Mouse (Mus musculus) liver, postnatal 0 days (tissue): ENCODE measurements around the gene Exoc3l. TPM values are rescaled to one million over a fixed set of nuclear protein-coding genes. Genes with fewer than 3 reads are reported as not detected.

Source experiments
- ATAC-seq: fragments of 200-750 bp; cut with Nextera tagmentation; 2 replicates; pipeline ENCODE4 v1.8.0; 2017; ENCODE audit warnings: mild to moderate bottlenecking, moderate library complexity
- DNase-seq: peaks from one replicate; pipeline ENCODE4 v3.0.0-alpha.2; 2016
- H3K27ac ChIP-seq: fragments of 300-500 bp; sonication (generic); 2 replicates; pipeline ENCODE4 v1.5.1; 2014; ENCODE audit warnings: antibody characterized with exemption, moderate library complexity, mild to moderate bottlenecking, low read depth
- H3K27me3 ChIP-seq: fragments of 300-500 bp; sonication (generic); 2 replicates; pipeline ENCODE4 v1.6.1; 2014; ENCODE audit warnings: low read length, control low read depth, mixed read lengths; ENCODE audit not compliant: insufficient read depth
- H3K36me3 ChIP-seq: fragments of 300-500 bp; sonication (generic); replicated peaks from 2 replicates; pipeline ENCODE4 v1.6.1; 2014; ENCODE audit warnings: mild to moderate bottlenecking, control low read depth, low read length, moderate library complexity, mixed read lengths; ENCODE audit not compliant: insufficient read depth
- H3K4me1 ChIP-seq: fragments of 300-500 bp; sonication (generic); 2 replicates; pipeline ENCODE4 v1.6.1; 2014; ENCODE audit warnings: antibody characterized with exemption, mild to moderate bottlenecking, control low read depth; ENCODE audit not compliant: insufficient read depth
- H3K4me2 ChIP-seq: fragments of 300-500 bp; sonication (generic); 2 replicates; pipeline ENCODE4 v1.6.1; 2014; ENCODE audit warnings: low read depth, mild to moderate bottlenecking, low read length, moderate library complexity, mixed read lengths
- H3K4me3 ChIP-seq: fragments of 300-500 bp; sonication (generic); 2 replicates; pipeline ENCODE4 v1.5.1; 2014; ENCODE audit warnings: low read depth, low read length
- H3K9ac ChIP-seq: fragments of 300-500 bp; sonication (generic); replicated peaks from 2 replicates; pipeline ENCODE4 v1.6.1; 2014; ENCODE audit warnings: mild to moderate bottlenecking, moderate library complexity
- H3K9me3 ChIP-seq: fragments of 300-500 bp; sonication (generic); 2 replicates; pipeline ENCODE4 v1.6.1; 2016; ENCODE audit warnings: mild to moderate bottlenecking, control low read depth, low read length, mixed read lengths
- CTCF ChIP-seq: sonication (generic); IDR thresholded peaks from 2 replicates; pipeline ENCODE4 v1.5.1; 2016; ENCODE audit warnings: antibody characterized with exemption, low read depth
- EP300 ChIP-seq: IDR thresholded peaks from 2 replicates; pipeline ENCODE4 v1.6.1; 2016; ENCODE audit warnings: antibody characterized with exemption, low read depth, mild to moderate bottlenecking
- WGBS: fragments of 180-500 bp; shearing (Covaris S2); extraction: QIAGEN DNeasy Blood & Tissue Kit; methylation state at CpG from one replicate; pipeline ENCODE4 v1.1.7; 2014; ENCODE audit not compliant: insufficient replicate concordance; 5-methylcytosine and 5-hydroxymethylcytosine counted together
- polyA plus RNA-seq: library from polyadenylated mRNA; unstranded; fragments of >200 nt; fragmentation: Nextera tagmentation; extraction: Ambion mirVana; gene quantifications from 2 replicates; pipeline ENCODE4 v1.2.1, GENCODE M21; 2015

Gene Exoc3l
- polyA plus RNA-seq, 1 experiment from 2014 or later: 6.6 TPM

DNA sequence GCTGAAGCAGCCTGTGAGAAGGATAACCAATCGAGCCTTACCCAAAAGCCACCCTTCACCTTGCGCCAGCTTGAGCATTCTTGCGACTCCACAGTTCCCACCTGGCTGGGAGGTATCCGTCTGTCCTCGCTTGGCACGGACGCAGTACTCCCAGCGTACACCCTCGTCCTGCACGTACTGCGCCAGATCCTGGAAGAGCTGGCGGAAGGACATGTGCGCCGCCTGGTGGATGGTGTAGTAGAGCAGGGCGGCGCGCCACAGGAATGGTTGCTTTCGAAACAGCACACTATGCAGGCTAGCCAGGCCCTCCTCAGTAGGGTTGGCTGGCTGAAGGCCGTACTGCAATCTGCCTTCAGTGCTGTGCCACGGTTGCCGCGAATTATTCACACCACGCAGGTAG lies 12.8 kb downstream of the Exoc3l start:
- peak overlapping the region; percentile 33; the same call in 1 of the 2 replicates for H3K4me2 ChIP-seq
- peak; percentile 81 for DNase-seq

DNA sequence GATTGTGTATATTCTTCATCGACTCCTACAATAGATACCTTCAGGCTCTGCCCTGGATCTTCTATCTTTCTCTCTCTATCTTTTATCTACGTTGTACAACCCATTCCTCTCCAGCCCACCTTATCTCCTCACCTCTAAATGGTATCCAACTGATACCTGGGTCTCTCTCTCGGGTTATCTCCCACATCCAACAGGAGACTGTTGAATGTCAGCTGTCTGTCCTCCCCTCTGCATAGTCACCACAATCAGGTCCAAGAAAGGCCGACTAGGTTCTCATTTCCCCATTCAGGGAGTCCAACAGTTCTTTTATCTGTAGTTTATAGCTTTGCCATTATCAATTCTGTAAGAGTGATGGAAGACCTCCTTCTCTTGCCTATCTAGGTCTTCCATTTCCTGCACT lies 13.7 kb downstream of the Exoc3l start:
- H3K27me3 ChIP-seq: peaks cover 31% of the 10 kb centered on the region

More for the DNA sequence above, 12.8 kb downstream of the Exoc3l start:
- peak; percentile 86 for ATAC-seq
- TF ChIP-seq CTCF: peak; percentile 97
- no peak for TF ChIP-seq EP300
- Histone ChIP-seq H3K27me3 (peaks cover 23% of the 10 kb centered on the region), H3K9me3 (no peaks in the 10 kb centered on the region), H3K4me1 (peaks cover 15% of the 10 kb centered on the region), H3K27ac (no peak overlapping the region), H3K36me3 (no peaks in the 10 kb centered on the region), H3K9ac (no peak overlapping the region), H3K4me3 (no peak overlapping the region)
- 23% methylated on average over 23 of the region's 23 CpGs for WGBS

DNA sequence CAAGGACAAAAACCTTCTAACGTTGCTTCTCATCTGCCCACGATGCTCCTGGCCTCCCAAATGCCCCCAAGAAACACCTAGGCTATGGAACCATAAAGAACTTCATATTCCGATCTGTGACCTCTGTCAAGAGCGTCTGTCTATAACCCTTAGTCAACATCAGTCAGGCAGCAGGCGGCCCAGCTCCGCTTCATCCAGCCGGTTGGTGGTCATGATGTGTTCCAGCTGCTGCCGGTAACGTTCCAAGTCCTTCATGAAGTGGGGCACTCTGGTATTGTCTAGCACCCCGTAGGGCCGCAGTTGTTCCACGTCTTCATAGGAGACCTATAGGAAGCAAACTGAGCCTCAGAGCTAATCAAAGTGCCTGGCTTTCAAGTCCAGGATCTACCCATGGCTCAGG lies 14.1 kb downstream of the Exoc3l start:
- H3K4me2 ChIP-seq: no peak overlapping the region
- no peak for TF ChIP-seq CTCF
- TF ChIP-seq EP300: no peak

More for the DNA sequence above, 13.7 kb downstream of the Exoc3l start:
- H3K27ac ChIP-seq: no peak overlapping the region
- ATAC-seq (no peak), DNase-seq (no peak)
- H3K4me1 ChIP-seq: peaks cover 15% of the 10 kb centered on the region
- no peaks in the 10 kb centered on the region for H3K36me3 ChIP-seq
- WGBS: 56% methylated on average over 4 of the region's 4 CpGs
- H3K4me2 ChIP-seq: no peak overlapping the region
- TF ChIP-seq CTCF: no peak
- no peak for TF ChIP-seq EP300
- no peak overlapping the region for H3K9ac ChIP-seq
- H3K4me3 ChIP-seq: no peak overlapping the region
- no peaks in the 10 kb centered on the region for H3K9me3 ChIP-seq

DNA sequence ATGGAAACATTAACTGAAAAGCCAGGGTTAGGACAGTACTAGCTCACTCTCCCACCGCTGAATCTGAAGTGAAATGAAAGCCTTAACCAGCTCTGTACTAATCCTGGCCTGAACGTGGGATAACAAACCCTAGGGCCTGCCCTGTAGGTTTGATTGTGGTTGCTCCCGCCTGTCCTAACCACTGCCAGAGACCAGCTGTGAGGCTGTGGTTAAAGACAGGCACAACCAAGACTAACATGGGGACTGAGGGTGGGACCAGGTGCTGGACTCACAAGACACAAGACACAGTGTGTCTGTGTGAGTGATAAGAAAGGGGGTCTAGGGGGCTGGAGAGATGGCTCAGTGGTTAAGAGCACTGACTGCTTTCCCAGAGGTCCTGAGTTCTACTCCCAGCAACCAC lies 15.3 kb downstream of the Exoc3l start:
- DNase-seq (no peak), ATAC-seq (no peak)
- TF ChIP-seq EP300 (no peak), CTCF (no peak)
- Histone ChIP-seq H3K27me3 (peaks cover 46% of the 10 kb centered on the region), H3K9ac (no peak overlapping the region), H3K36me3 (no peaks in the 10 kb centered on the region), H3K9me3 (no peaks in the 10 kb centered on the region), H3K4me3 (no peak overlapping the region), H3K4me2 (no peak overlapping the region), H3K27ac (no peak overlapping the region), H3K4me1 (peaks cover 23% of the 10 kb centered on the region)
- 51% methylated on average over 3 of the region's 3 CpGs for WGBS

More for the DNA sequence above, 14.1 kb downstream of the Exoc3l start:
- Histone ChIP-seq H3K9me3 (no peaks in the 10 kb centered on the region), H3K36me3 (no peaks in the 10 kb centered on the region), H3K4me3 (no peak overlapping the region), H3K4me1 (peaks cover 15% of the 10 kb centered on the region), H3K27me3 (peaks cover 35% of the 10 kb centered on the region), H3K9ac (no peak overlapping the region), H3K27ac (no peak overlapping the region)
- ATAC-seq: no peak
- 85% methylated on average over 12 of the region's 12 CpGs for WGBS
- DNase-seq: no peak

DNA sequence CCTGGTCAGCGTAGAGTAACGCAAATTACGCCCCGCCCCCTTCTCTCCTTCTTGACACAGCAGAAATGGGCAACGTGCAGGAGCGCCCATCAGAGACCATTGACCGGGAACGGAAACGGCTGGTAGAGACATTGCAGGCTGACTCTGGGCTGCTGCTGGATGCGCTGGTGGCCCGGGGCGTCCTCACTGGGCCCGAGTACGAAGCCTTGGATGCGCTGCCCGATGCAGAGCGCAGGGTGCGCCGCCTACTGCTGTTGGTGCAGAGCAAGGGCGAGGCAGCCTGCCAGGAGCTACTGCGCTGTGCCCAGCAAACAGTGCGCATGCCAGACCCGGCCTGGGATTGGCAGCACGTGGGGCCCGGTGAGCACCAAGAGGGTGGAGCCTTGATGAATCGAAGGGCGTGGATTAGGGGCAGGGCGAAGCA lies 17.0 kb downstream of the Exoc3l start:
- TF ChIP-seq EP300 (no peak), CTCF (peak; percentile 36; the same call in 1 of the 2 replicates)
- Histone ChIP-seq H3K36me3 (no peaks in the 10 kb centered on the region), H3K4me2 (peak overlapping the region; percentile 40), H3K9ac (no peak overlapping the region), H3K27me3 (peaks cover 61% of the 10 kb centered on the region), H3K4me3 (peak overlapping the region; percentile 4; the same call in 1 of the 2 replicates), H3K4me1 (peaks cover 23% of the 10 kb centered on the region), H3K27ac (no peak overlapping the region), H3K9me3 (no peaks in the 10 kb centered on the region)
- 1% methylated on average over 28 of the region's 28 CpGs for WGBS
- DNase-seq: peak; percentile 62
- ATAC-seq: peak; percentile 67

DNA sequence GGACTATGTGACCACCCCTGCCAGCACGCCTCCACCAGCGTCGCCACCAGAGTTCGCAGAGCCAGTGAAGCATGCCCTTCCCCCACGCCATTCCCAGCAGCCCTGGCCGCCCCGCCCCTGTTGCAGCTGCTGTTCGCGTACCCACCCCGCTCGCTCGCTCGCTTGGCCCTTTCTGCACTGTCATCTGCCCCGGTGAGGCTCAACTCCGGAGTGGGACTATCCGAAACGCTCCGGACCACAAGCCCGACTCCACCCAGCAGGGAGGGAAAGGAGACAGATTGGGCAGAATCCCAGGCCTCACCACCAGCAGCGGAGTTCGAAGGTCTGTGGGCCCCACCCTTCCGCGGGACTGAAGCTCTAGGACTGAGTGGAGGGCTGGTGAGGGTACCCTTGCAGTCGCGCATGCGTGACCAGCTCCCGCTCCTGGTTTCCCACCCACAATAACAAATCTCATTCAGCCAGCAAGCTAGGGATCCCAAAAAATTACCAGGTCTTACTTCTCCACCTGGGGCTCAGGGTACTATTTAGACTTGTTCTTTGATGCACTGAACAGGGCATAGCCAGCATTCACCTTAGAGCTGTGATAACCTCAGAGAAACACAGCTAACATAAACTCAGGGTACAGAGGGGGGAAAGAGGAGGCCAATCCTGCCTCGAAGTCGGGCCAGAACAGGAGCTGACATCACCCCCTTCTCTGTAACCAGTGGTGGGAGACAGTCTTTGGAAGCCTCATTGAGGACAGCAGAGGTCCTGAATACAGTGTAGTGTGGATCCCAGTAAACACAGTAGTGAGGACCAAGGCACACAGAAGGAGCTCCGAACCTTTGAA lies 19.4 kb downstream of the Exoc3l start:
- Histone ChIP-seq H3K4me3 (peak overlapping the region; percentile 36), H3K9ac (peak overlapping the region; percentile 30), H3K27ac (no peak overlapping the region), H3K36me3 (no peaks in the 10 kb centered on the region), H3K27me3 (peaks cover 80% of the 10 kb centered on the region), H3K4me1 (peaks cover 16% of the 10 kb centered on the region), H3K9me3 (no peaks in the 10 kb centered on the region), H3K4me2 (peak overlapping the region; percentile 70)
- 5% methylated on average over 30 of the region's 30 CpGs for WGBS
- TF ChIP-seq CTCF: no peak
- no peak for TF ChIP-seq EP300
- DNase-seq: peak; percentile 66
- peak; percentile 58 for ATAC-seq
